Mouse (Mus musculus): ENCODE measurements around the gene Fktn.
"Not testable (repeated sequence)": the region's sequence is repeated elsewhere in the genome, so short reads cannot be mapped to it uniquely, and the experiment has no call there.

The Fktn gene

GRCm38 (mm10) chr4:53713704-53714050 is at the start of gene Fktn:
Gene Fktn (plus strand): TSS chr4:53713998.
- no peak for DNase-seq

DNA sequence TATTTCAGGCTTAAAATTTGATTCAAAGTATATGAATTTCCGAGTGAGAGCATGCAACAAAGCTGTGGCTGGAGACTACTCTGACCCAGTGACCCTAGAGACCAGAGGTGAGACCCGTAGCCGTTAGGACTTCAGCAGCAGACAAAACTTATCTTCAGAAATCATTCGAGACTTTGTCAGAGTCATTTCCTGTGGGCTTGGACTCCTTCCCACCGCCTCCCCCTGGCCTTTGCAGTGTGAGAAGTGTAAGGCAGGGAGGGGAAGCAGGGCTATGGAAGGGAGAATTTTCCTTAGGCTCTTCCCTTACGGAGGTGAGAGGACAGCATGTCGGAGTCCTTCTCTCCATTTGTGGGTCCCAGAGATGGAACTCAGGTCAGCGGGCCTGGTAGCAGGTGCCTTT is 31.7 kb upstream of the Fktn start:
- DNase-seq, result no peak

DNA sequence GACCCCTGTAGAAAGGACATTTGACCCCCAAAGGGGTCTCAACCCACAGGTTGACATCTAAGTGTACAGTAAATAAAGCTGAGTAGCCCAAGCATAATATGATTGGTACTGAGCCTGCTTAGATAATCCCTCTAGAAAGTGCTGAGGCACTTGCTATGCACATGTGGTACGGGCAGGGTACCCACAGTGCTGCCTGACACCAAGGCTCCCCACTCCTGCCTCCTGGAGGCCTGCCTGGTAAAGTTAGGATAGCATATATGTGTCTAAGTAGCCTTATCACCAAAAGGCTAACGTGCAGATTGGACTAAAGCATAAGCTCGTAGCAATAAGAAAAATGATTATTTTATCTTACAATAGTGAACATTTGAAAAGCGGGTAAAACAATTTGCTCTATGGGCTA is 24.8 kb upstream of the Fktn start:
- no peak for DNase-seq

- DNase-seq, result no peak
Observed at GRCm38 (mm10) chr4:53691418-53691817, 22.4 kb upstream of the Fktn start.

GRCm38 (mm10) chr4:53709166-53709565 is 4.6 kb upstream of the Fktn start:
- not testable (repeated sequence) for DNase-seq

- DNase-seq, result no peak
Observed at GRCm38 (mm10) chr4:53710021-53710420, 3.8 kb upstream of the Fktn start.

- DNase-seq, result no peak
Observed at GRCm38 (mm10) chr4:53710555-53711328, 3.1 kb upstream of the Fktn start.

DNA sequence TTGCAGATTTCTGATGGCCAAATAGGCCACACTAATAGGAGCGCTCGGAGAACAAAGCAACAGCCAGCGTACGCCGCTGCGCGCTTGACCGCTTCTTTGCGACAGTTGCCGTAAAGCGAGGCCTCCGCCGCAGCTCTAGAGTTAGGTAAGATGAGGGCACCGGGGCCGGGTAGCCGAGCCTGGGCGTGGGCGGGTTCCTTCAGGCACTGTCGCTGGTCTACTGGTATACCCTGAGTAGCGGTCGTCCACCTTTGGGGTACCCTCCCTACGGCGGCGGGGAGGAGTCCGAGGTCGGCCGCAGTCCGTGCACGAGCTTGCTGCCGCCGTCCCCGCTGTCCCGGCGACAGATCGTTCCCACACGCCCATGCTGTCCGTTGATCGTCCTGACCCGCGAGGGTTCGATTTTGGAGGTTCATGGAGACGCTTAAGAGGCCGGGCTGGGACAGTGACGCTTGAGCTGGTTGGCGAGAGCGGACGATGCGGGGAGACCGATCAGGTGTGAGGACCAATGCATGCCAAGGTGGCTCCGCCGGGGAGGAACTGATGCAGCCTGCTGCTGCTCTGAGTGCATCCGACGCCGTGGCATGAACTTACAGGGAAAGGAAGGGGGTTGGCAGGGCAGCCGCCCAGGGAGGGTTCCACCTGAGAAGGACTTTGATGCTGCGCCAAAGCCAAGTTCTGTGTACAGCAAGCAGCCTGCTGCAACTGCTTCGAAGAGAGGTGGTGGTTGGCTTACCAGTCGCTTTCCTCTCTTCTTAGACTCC is 435 bp downstream of the Fktn start:
- peak; percentile 87 to 92 for DNase-seq

- no peak for DNase-seq
Observed at GRCm38 (mm10) chr4:53715977-53716376, 2.2 kb downstream of the Fktn start.

GRCm38 (mm10) chr4:53717546-53717945 is 3.7 kb downstream of the Fktn start:
- no peak for DNase-seq

- DNase-seq, result no peak
Observed at GRCm38 (mm10) chr4:53718261-53718660, 4.5 kb downstream of the Fktn start.

- DNase-seq, result no peak
Observed at GRCm38 (mm10) chr4:53722506-53722905, 8.7 kb downstream of the Fktn start.

- not testable (repeated sequence) for DNase-seq
Observed at GRCm38 (mm10) chr4:53726100-53726499, 12.3 kb downstream of the Fktn start.

- peak in 1 of 2 experiments; percentile 21 for DNase-seq
Observed at GRCm38 (mm10) chr4:53728121-53728520, 14.3 kb downstream of the Fktn start.

DNA sequence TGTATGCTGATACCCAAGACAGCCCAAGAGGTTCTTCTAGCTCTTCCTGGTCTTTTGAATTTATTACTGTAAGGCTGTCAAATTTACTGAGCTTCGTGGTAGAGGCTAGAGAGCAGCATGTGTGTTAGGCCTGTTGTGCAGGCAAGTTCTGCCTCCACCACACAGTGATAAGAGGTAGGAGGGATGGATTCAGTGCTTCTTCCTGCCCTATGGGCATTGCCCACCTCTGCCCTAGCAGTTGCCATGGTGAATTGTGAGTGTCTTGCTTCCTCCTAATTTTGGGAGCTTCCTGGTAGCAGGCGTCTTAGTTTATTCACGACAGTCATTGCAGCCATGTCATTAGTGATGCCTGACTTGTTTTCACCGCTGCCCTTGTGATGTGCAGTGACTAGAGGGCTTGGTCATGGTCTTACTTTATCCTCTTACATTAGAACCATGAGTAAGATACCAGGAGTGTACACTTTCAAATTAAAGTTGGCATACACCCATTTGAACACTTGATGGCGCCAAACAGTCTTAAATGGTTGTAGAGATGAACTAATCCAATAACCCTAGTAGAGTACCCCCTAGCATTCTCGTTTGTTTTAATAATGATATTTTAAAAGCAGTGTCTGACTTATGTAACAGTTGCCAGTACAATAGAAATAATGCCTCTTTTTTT is 25.3 kb downstream of the Fktn start:
- DNase-seq, result peak in 1 of 2 experiments; percentile 31

- no peak for DNase-seq
Observed at GRCm38 (mm10) chr4:53749831-53750230, 36.0 kb downstream of the Fktn start.

- no peak for DNase-seq
Observed at GRCm38 (mm10) chr4:53750391-53751120, 36.8 kb downstream of the Fktn start.

GRCm38 (mm10) chr4:53757030-53757429 is 43.2 kb downstream of the Fktn start:
- DNase-seq, result no peak

DNA sequence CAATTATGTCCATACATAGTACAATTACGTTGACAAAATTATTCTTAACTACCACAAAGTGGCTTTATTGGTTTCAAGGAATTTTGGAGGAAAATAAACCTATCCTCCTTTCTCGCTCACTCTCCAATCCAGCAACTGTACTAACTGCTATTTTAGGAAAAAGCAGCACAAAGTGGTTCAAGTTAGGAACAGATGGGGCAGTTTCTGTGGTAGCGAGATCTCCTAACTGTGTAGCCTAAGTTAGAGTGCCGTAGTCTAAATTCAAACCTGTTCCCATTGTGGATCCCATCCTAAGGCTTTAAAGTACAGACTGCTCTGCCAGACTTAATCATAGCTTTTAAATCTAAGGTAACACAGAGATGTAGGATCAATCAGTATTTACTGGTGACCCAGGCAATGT is 45.0 kb downstream of the Fktn start:
- DNase-seq, result no peak

GRCm38 (mm10) chr4:53759678-53760077 is 45.9 kb downstream of the Fktn start:
- no peak for DNase-seq

DNA sequence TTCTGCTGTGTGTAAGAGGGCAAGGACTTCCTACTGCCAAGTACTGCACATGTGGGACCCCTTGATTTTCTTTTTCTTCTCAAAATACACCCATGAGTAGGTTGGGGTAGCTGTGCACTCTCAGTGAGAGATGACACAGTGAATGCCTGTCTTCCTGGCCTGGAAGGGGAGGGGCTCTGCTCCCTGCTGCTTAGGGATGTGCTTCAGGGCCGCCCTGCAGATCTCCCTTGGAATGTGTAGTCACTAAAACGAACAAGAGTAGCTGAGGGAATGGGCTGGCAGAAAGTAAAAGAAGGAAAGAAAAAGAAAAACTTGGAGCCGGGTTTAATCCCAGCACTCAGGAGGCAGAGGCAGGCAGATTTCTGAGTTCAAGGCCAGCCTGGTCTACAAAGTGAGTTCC is 48.7 kb downstream of the Fktn start:
- DNase-seq, result no peak

GRCm38 (mm10) chr4:53770958-53771735 is 57.3 kb downstream of the Fktn start:
- no peak for DNase-seq

Data from lung, adult 18-20 months (tissue).